ENCODE assay signal across 26 mouse cellular contexts in the genomic region with DNA sequence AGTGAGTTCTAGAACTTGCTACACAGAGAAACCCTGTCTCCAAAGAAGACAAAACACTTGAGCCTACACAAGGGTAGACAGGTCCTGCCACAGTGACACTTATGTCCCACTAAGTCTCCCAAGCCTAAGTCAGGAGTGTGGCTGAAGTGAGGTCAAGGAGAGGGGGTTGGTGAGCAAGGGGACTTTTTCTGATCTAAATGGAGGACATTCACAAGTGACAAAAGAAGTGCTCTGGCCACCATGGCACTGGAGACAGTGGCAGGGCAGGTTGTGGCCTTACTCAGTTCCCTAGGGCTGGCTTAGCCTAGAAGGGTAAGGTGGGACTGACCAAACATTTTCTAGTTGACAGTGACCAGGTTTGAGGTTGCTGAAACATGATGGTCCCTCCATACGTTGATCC.
DNase-seq lines count a peak whose midpoint lies in the region; ATAC-seq lines count a peak whose summit lies in the region.
"Had no signal": no experiment of that assay in that cellular context is flagged by ENCODE, and none has a peak within 500 bp of the region (broad histone marks: within the 10 kb centered on the region; RNA-seq: fewer than 3 reads in every experiment).

No protein-coding gene starts in this region.

- H3K4me3 ChIP-seq in forebrain, embryonic 11.5 days (ENCODE audit: low read depth, low read length) = no peak overlapping the region
- H3K4me3 ChIP-seq in forebrain, embryonic 16.5 days (replicated peaks; ENCODE audit: low read length) = no peak overlapping the region
- H3K4me3 ChIP-seq in heart, embryonic 10.5 days = no peak overlapping the region
- no peak overlapping the region for H3K4me3 ChIP-seq in heart, embryonic 11.5 days (ENCODE audit: low read depth, low read length)
- no peak overlapping the region for H3K4me3 ChIP-seq in liver, embryonic 11.5 days (ENCODE audit: low read depth, low read length)
- H3K4me3 ChIP-seq in midbrain, embryonic 11.5 days (ENCODE audit: low read depth, low read length) = no peak overlapping the region
- no peak overlapping the region for H3K4me3 ChIP-seq in midbrain, embryonic 15.5 days
- H3K4me3 ChIP-seq: embryonic facial prominence, embryonic 10.5 days; embryonic facial prominence, embryonic 12.5 days; forebrain, embryonic 12.5 days had no signal

- peaks cover 9% of the 10 kb centered on the region; the same call in 1 of the 2 replicates for H3K4me1 ChIP-seq in forebrain, embryonic 11.5 days (replicated peaks; ENCODE audit: control insufficient read depth, insufficient read depth, low read length)
- peaks cover 8% of the 10 kb centered on the region; the same call in 1 of the 2 replicates for H3K4me1 ChIP-seq in forebrain, embryonic 16.5 days (replicated peaks; ENCODE audit: control insufficient read depth, insufficient read depth, low read length)
- H3K4me1 ChIP-seq in heart, embryonic 10.5 days = peaks cover 25% of the 10 kb centered on the region
- H3K4me1 ChIP-seq in heart, embryonic 11.5 days (ENCODE audit: control insufficient read depth, insufficient read depth, low read length) = peaks cover 19% of the 10 kb centered on the region
- H3K4me1 ChIP-seq in liver, embryonic 11.5 days (replicated peaks; ENCODE audit: control insufficient read depth, insufficient read depth, low read length) = peaks cover 7% of the 10 kb centered on the region; the same call in 1 of the 2 replicates
- peaks cover 4% of the 10 kb centered on the region; the same call in 1 of the 2 replicates for H3K4me1 ChIP-seq in midbrain, embryonic 11.5 days (ENCODE audit: control insufficient read depth, insufficient read depth, low read length)
- peaks cover 16% of the 10 kb centered on the region for H3K4me1 ChIP-seq in midbrain, embryonic 15.5 days

- H3K27ac ChIP-seq in forebrain, embryonic 11.5 days (ENCODE audit: low read depth, low read length) = no peak overlapping the region
- no peak overlapping the region for H3K27ac ChIP-seq in forebrain, embryonic 16.5 days (ENCODE audit: low read length)
- H3K27ac ChIP-seq in heart, embryonic 10.5 days = no peak overlapping the region; the same call in 1 of the 2 replicates
- H3K27ac ChIP-seq in heart, embryonic 11.5 days (ENCODE audit: low read depth, low read length) = no peak overlapping the region
- no peak overlapping the region for H3K27ac ChIP-seq in liver, embryonic 11.5 days (ENCODE audit: low read depth, low read length)
- no peak overlapping the region for H3K27ac ChIP-seq in midbrain, embryonic 11.5 days (ENCODE audit: low read depth, low read length)
- H3K27ac ChIP-seq in midbrain, embryonic 15.5 days = no peak overlapping the region
- H3K27ac ChIP-seq: embryonic facial prominence, embryonic 10.5 days; embryonic facial prominence, embryonic 12.5 days; forebrain, embryonic 12.5 days had no signal

- WGBS in forebrain, embryonic 11.5 days = 86% methylated on average over 1 of the region's 1 CpGs
- 89% methylated on average over 1 of the region's 1 CpGs for WGBS in forebrain, embryonic 16.5 days
- 86% methylated on average over 1 of the region's 1 CpGs for WGBS in heart, embryonic 10.5 days
- WGBS in heart, embryonic 11.5 days (ENCODE audit: insufficient replicate concordance) = 80% methylated on average over 1 of the region's 1 CpGs
- 76% methylated on average over 1 of the region's 1 CpGs for WGBS in liver, embryonic 11.5 days
- 71% methylated on average over 1 of the region's 1 CpGs for WGBS in midbrain, embryonic 11.5 days
- WGBS in midbrain, embryonic 15.5 days = 83% methylated on average over 1 of the region's 1 CpGs

- peak; percentile 19 for DNase-seq in forebrain, embryonic 11.5 days (ENCODE audit: low spot score)
- DNase-seq in heart, embryonic 10.5 days (ENCODE audit: low spot score) = peak; percentile 65
- peak; percentile 26 for DNase-seq in liver, embryonic 11.5 days (ENCODE audit: low spot score)
- DNase-seq in liver = no peak
- peak; percentile 49 for DNase-seq in midbrain, embryonic 11.5 days (ENCODE audit: low spot score, missing footprints)
- DNase-seq: adrenal gland, adult 8-10 months; adrenal gland, postnatal 14 days; adrenal gland, postnatal 36 days; B cell, adult 2 months; cerebellum, adult 11-12 months; cerebellum, adult 2 months; cerebellum, adult 9-10 months; cerebellum, postnatal 10 days; cerebellum, postnatal 25 days had no signal

- H3K9ac ChIP-seq in forebrain, embryonic 11.5 days (ENCODE audit: low read length) = no peak overlapping the region
- H3K9ac ChIP-seq in forebrain, embryonic 16.5 days (replicated peaks; ENCODE audit: low read depth, low read length) = no peak overlapping the region
- no peak overlapping the region for H3K9ac ChIP-seq in heart, embryonic 11.5 days (ENCODE audit: low read depth, low read length)
- no peak overlapping the region for H3K9ac ChIP-seq in liver, embryonic 11.5 days (ENCODE audit: low read depth, low read length)
- H3K9ac ChIP-seq in midbrain, embryonic 11.5 days (ENCODE audit: low read length) = no peak overlapping the region
- H3K9ac ChIP-seq in midbrain, embryonic 15.5 days = no peak overlapping the region
- H3K9ac ChIP-seq: embryonic facial prominence, embryonic 12.5 days; forebrain, embryonic 12.5 days had no signal

- no peak for ATAC-seq in forebrain, embryonic 11.5 days (replicated peaks; ENCODE audit: low FRiP score)
- ATAC-seq in forebrain, embryonic 16.5 days = no peak
- no peak for ATAC-seq in heart, embryonic 11.5 days (replicated peaks; ENCODE audit: insufficient number of reproducible peaks, low FRiP score, low TSS enrichment)
- ATAC-seq in liver, embryonic 11.5 days (replicated peaks; ENCODE audit: low FRiP score) = no peak
- ATAC-seq in midbrain, embryonic 11.5 days (ENCODE audit: low FRiP score) = no peak
- ATAC-seq in midbrain, embryonic 15.5 days (replicated peaks) = no peak
- ATAC-seq: activated CD4-positive, CD25-positive, alpha-beta regulatory T cell, adult 4 months; CD4-positive, CD25-positive, alpha-beta regulatory T cell, adult 4 months; forebrain, embryonic 14.5 days; Patski had no signal

- H3K4me2 ChIP-seq in forebrain, embryonic 11.5 days (ENCODE audit: low read depth, low read length, severe bottlenecking) = no peak overlapping the region
- no peak overlapping the region for H3K4me2 ChIP-seq in forebrain, embryonic 16.5 days (ENCODE audit: low read length)
- no peak overlapping the region for H3K4me2 ChIP-seq in heart, embryonic 11.5 days
- no peak overlapping the region for H3K4me2 ChIP-seq in liver, embryonic 11.5 days
- H3K4me2 ChIP-seq in midbrain, embryonic 11.5 days = no peak overlapping the region
- no peak overlapping the region for H3K4me2 ChIP-seq in midbrain, embryonic 15.5 days
- H3K4me2 ChIP-seq: embryonic facial prominence, embryonic 12.5 days; forebrain, embryonic 12.5 days had no signal

- H3K27me3 ChIP-seq in forebrain, embryonic 11.5 days (ENCODE audit: control insufficient read depth, insufficient read depth, low read length) = no peaks in the 10 kb centered on the region
- H3K27me3 ChIP-seq in forebrain, embryonic 16.5 days (replicated peaks; ENCODE audit: control insufficient read depth, insufficient read depth, low read length) = no peaks in the 10 kb centered on the region
- H3K27me3 ChIP-seq in heart, embryonic 10.5 days (ENCODE audit: insufficient read depth, poor library complexity, severe bottlenecking) = no peaks in the 10 kb centered on the region; the same call in 1 of the 2 replicates
- no peaks in the 10 kb centered on the region for H3K27me3 ChIP-seq in heart, embryonic 11.5 days (ENCODE audit: control insufficient read depth, insufficient read depth, low read length)
- no peaks in the 10 kb centered on the region for H3K27me3 ChIP-seq in liver, embryonic 11.5 days (replicated peaks; ENCODE audit: control insufficient read depth, insufficient read depth, low read length)
- no peaks in the 10 kb centered on the region for H3K27me3 ChIP-seq in midbrain, embryonic 11.5 days (ENCODE audit: control insufficient read depth, insufficient read depth, low read length)
- no peaks in the 10 kb centered on the region for H3K27me3 ChIP-seq in midbrain, embryonic 15.5 days (replicated peaks)
- H3K27me3 ChIP-seq: CH12.LX; embryonic facial prominence, embryonic 12.5 days; forebrain, embryonic 12.5 days; Patski had no signal

- no peaks in the 10 kb centered on the region for H3K36me3 ChIP-seq in forebrain, embryonic 11.5 days (ENCODE audit: control insufficient read depth, insufficient read depth, low read length)
- H3K36me3 ChIP-seq in forebrain, embryonic 16.5 days (ENCODE audit: control insufficient read depth, insufficient read depth) = no peaks in the 10 kb centered on the region
- no peaks in the 10 kb centered on the region for H3K36me3 ChIP-seq in heart, embryonic 10.5 days
- H3K36me3 ChIP-seq in heart, embryonic 11.5 days (ENCODE audit: control insufficient read depth, insufficient read depth, low read length) = no peaks in the 10 kb centered on the region
- H3K36me3 ChIP-seq in liver, embryonic 11.5 days (ENCODE audit: control insufficient read depth, insufficient read depth, low read length) = no peaks in the 10 kb centered on the region
- H3K36me3 ChIP-seq in midbrain, embryonic 11.5 days (ENCODE audit: control insufficient read depth, insufficient read depth, low read length) = no peaks in the 10 kb centered on the region
- no peaks in the 10 kb centered on the region for H3K36me3 ChIP-seq in midbrain, embryonic 15.5 days (replicated peaks)
- H3K36me3 ChIP-seq: embryonic facial prominence, embryonic 10.5 days; embryonic facial prominence, embryonic 12.5 days; forebrain, embryonic 12.5 days; G1E had no signal

- no peaks in the 10 kb centered on the region for H3K9me3 ChIP-seq in forebrain, embryonic 11.5 days (ENCODE audit: control insufficient read depth, low read length)
- H3K9me3 ChIP-seq in forebrain, embryonic 16.5 days (ENCODE audit: control insufficient read depth, low read length) = no peaks in the 10 kb centered on the region
- H3K9me3 ChIP-seq in heart, embryonic 10.5 days = no peaks in the 10 kb centered on the region
- H3K9me3 ChIP-seq in heart, embryonic 11.5 days (replicated peaks; ENCODE audit: control insufficient read depth, low read length) = no peaks in the 10 kb centered on the region
- H3K9me3 ChIP-seq in liver, embryonic 11.5 days (ENCODE audit: control insufficient read depth, low read length) = no peaks in the 10 kb centered on the region
- no peaks in the 10 kb centered on the region for H3K9me3 ChIP-seq in midbrain, embryonic 11.5 days (ENCODE audit: control insufficient read depth, low read length)
- no peaks in the 10 kb centered on the region for H3K9me3 ChIP-seq in midbrain, embryonic 15.5 days
- H3K9me3 ChIP-seq: embryonic facial prominence, embryonic 10.5 days; embryonic facial prominence, embryonic 12.5 days; forebrain, embryonic 12.5 days; G1E had no signal
